Mouse (Mus musculus) kidney, embryonic 15.5 days (tissue): ENCODE results near the gene Prrc2b. TPM values are rescaled to one million over a fixed set of nuclear protein-coding genes. Genes with fewer than 3 reads are reported as not detected.

Experiments
- ATAC-seq: fragments of 200-750 bp; cut with Nextera tagmentation; replicated peaks from 2 replicates; pipeline ENCODE4 v1.8.0; 2017; ENCODE audit warnings: moderate TSS enrichment; ENCODE audit not compliant: low FRiP score
- H3K27ac ChIP-seq: fragments of 300-500 bp; sonication (generic); 2 replicates; pipeline ENCODE4 v1.5.1; 2015; ENCODE audit warnings: mild to moderate bottlenecking, inconsistent platforms
- H3K27me3 ChIP-seq: fragments of 300-500 bp; sonication (generic); 2 replicates; pipeline ENCODE4 v1.6.1; 2015; ENCODE audit warnings: inconsistent platforms
- H3K36me3 ChIP-seq: fragments of 300-500 bp; sonication (generic); 2 replicates; pipeline ENCODE4 v1.6.1; 2015; ENCODE audit warnings: inconsistent platforms
- H3K4me1 ChIP-seq: fragments of 300-500 bp; sonication (generic); 2 replicates; pipeline ENCODE4 v1.6.1; 2015; ENCODE audit warnings: inconsistent platforms
- H3K4me2 ChIP-seq: fragments of 300-500 bp; sonication (generic); 2 replicates; pipeline ENCODE4 v1.6.1; 2015; ENCODE audit warnings: moderate library complexity, mild to moderate bottlenecking, inconsistent platforms
- H3K4me3 ChIP-seq: fragments of 300-500 bp; sonication (generic); replicated peaks from 2 replicates; pipeline ENCODE4 v1.5.1; 2015; ENCODE audit warnings: mild to moderate bottlenecking, inconsistent platforms
- H3K9ac ChIP-seq: fragments of 300-500 bp; sonication (generic); 2 replicates; pipeline ENCODE4 v1.6.1; 2015; ENCODE audit warnings: mild to moderate bottlenecking, inconsistent platforms
- H3K9me3 ChIP-seq: fragments of 300-500 bp; sonication (generic); replicated peaks from 2 replicates; pipeline ENCODE4 v1.6.1; 2016; ENCODE audit warnings: inconsistent platforms
- WGBS: fragments of 180-500 bp; shearing (Covaris S2); methylation state at CpG from one replicate; pipeline ENCODE4 v1.1.7; 2015; ENCODE audit warnings: mixed read lengths; 5-methylcytosine and 5-hydroxymethylcytosine counted together
- polyA plus RNA-seq: library from polyadenylated mRNA; unstranded; fragments of >200 nt; fragmentation: Nextera tagmentation; extraction: Ambion mirVana; gene quantifications from 2 replicates; pipeline ENCODE4 v1.2.1, GENCODE M21; 2015

Gene Prrc2b
- polyA plus RNA-seq, 1 experiment from 2014 or later: 49.2 TPM

DNA sequence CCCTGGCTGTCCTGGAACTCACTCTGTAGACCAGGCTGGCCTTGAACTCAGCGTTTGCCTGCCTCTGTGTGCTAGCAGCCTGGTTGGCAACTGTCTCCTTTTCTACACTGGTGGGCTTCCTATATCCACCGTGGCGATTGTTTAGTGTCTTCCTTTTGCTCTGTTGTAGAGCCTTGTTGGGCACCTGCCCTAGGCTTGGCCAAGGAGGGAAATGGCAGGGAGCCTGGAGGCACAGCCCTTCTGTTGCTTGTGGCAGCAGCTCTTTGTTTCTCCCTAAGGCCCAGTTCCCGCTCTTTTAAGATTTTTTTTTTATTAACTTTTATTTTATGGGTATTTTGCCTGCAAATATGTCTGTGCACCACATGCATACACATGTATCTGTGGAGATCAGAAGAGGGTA is 49.2 kb downstream of the Prrc2b start:
- ATAC-seq: no peak
- H3K4me1 ChIP-seq: no peaks in the 10 kb centered on the region
- H3K4me2 ChIP-seq: no peak overlapping the region
- H3K27ac ChIP-seq: no peak overlapping the region
- H3K36me3 ChIP-seq: peaks cover 100% of the 10 kb centered on the region
- H3K4me3 ChIP-seq: no peak overlapping the region
- H3K9ac ChIP-seq: no peak overlapping the region
- no peaks in the 10 kb centered on the region for H3K27me3 ChIP-seq
- 94% methylated on average over 4 of the region's 4 CpGs for WGBS
- no peaks in the 10 kb centered on the region for H3K9me3 ChIP-seq

- H3K4me3 ChIP-seq: no peak overlapping the region
- H3K4me2 ChIP-seq: no peak overlapping the region
- H3K27ac ChIP-seq: no peak overlapping the region
- H3K4me1 ChIP-seq: no peaks in the 10 kb centered on the region
- no peaks in the 10 kb centered on the region for H3K27me3 ChIP-seq
- no peak for ATAC-seq
- no peaks in the 10 kb centered on the region for H3K9me3 ChIP-seq
- WGBS: 83% methylated on average over 11 of the region's 11 CpGs
- no peak overlapping the region for H3K9ac ChIP-seq
- H3K36me3 ChIP-seq: peaks cover 100% of the 10 kb centered on the region
These were observed 49.8 kb downstream of the Prrc2b start for GRCm38 (mm10) chr2:32200712-32201111.

DNA sequence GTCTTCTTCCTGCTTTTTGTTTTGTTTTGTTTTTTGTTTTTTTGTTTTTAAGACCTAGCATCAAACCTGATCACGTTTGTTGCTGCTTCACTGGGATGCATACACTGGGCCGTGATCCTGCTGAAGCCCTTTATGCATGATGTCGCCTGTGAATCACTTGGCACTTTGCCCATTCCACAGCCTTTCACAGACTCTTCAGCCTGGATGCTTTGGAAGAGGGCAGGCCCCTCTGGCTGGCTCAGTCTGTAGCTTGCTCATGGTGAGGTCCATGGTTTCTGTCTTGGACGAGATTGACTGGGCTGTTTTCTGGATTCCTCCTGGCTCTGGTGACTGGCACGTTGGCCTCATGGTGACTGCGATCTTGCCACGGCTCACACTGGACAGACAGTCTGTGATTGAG is 50.6 kb downstream of the Prrc2b start:
- no peaks in the 10 kb centered on the region for H3K9me3 ChIP-seq
- H3K4me3 ChIP-seq: no peak overlapping the region
- H3K4me1 ChIP-seq: no peaks in the 10 kb centered on the region
- H3K27ac ChIP-seq: no peak overlapping the region
- no peaks in the 10 kb centered on the region for H3K27me3 ChIP-seq
- no peak overlapping the region for H3K9ac ChIP-seq
- no peak overlapping the region for H3K4me2 ChIP-seq
- H3K36me3 ChIP-seq: peaks cover 100% of the 10 kb centered on the region
- ATAC-seq: no peak
- WGBS: 75% methylated on average over 7 of the region's 7 CpGs

- Histone ChIP-seq H3K4me2 (no peak overlapping the region), H3K9me3 (no peaks in the 10 kb centered on the region), H3K4me3 (no peak overlapping the region), H3K27me3 (no peaks in the 10 kb centered on the region), H3K36me3 (peaks cover 100% of the 10 kb centered on the region), H3K4me1 (no peaks in the 10 kb centered on the region), H3K27ac (no peak overlapping the region), H3K9ac (no peak overlapping the region)
- ATAC-seq: no peak
- 94% methylated on average over 13 of the region's 13 CpGs for WGBS
These were observed 53.0 kb downstream of the Prrc2b start for GRCm38 (mm10) chr2:32203853-32204252.

DNA sequence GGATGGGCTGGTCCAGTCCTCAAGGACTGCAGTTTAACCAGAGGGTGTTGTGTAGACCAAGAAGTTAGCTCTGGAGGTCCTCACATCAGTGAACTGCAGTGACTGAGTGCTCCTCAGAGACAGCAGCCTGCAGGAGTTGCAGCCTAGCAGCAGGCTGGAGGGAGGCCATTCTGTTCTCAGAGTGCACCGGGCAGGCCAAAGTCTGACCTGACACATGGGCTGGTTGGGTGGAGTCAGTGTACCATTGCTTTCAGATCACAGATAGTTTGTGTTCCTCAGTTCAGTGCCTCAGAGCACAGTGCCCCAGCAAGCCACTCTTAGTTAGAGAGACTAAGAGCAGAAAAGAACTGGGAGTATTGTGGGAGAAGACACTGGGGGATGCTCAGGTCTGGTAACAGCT is 56.8 kb downstream of the Prrc2b start:
- no peak for ATAC-seq
- no peak overlapping the region for H3K9ac ChIP-seq
- H3K4me2 ChIP-seq: no peak overlapping the region
- no peak overlapping the region for H3K4me3 ChIP-seq
- H3K9me3 ChIP-seq: no peaks in the 10 kb centered on the region
- no peak overlapping the region for H3K27ac ChIP-seq
- H3K4me1 ChIP-seq: no peaks in the 10 kb centered on the region
- peaks cover 100% of the 10 kb centered on the region for H3K36me3 ChIP-seq
- no peaks in the 10 kb centered on the region for H3K27me3 ChIP-seq
- 91% methylated on average over 1 of the region's 1 CpGs for WGBS

DNA sequence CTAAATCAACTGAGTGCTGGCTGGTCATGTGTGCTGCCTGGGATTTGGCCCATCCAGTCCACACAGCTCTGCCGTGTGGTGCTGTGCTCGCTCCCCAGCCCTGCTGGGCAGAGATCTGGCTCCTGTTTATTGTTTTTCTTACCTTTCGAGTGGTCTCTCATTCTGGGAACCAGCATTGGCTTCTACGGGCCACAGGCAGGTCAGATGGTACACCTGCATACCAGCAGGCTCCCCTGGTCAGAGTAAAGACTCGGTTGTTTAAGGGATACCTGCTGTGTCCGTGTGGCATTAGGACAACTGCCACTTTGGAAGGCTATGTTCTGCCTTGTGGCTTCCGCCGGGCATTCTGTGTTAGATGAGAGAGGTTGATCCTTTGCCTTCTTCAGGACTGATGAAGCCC is 60.8 kb downstream of the Prrc2b start:
- Histone ChIP-seq H3K36me3 (peaks cover 100% of the 10 kb centered on the region), H3K4me3 (no peak overlapping the region), H3K4me1 (no peaks in the 10 kb centered on the region), H3K9ac (no peak overlapping the region), H3K9me3 (no peaks in the 10 kb centered on the region), H3K27me3 (no peaks in the 10 kb centered on the region), H3K27ac (no peak overlapping the region), H3K4me2 (no peak overlapping the region)
- WGBS: 92% methylated on average over 8 of the region's 8 CpGs
- ATAC-seq: no peak

GRCm38 (mm10) chr2:32213000-32213399 is 62.1 kb downstream of the Prrc2b start:
- no peak for ATAC-seq
- Histone ChIP-seq H3K27me3 (no peaks in the 10 kb centered on the region), H3K4me2 (no peak overlapping the region), H3K9ac (no peak overlapping the region), H3K36me3 (peaks cover 100% of the 10 kb centered on the region), H3K9me3 (no peaks in the 10 kb centered on the region), H3K27ac (no peak overlapping the region), H3K4me3 (no peak overlapping the region), H3K4me1 (no peaks in the 10 kb centered on the region)
- 82% methylated on average over 10 of the region's 10 CpGs for WGBS

DNA sequence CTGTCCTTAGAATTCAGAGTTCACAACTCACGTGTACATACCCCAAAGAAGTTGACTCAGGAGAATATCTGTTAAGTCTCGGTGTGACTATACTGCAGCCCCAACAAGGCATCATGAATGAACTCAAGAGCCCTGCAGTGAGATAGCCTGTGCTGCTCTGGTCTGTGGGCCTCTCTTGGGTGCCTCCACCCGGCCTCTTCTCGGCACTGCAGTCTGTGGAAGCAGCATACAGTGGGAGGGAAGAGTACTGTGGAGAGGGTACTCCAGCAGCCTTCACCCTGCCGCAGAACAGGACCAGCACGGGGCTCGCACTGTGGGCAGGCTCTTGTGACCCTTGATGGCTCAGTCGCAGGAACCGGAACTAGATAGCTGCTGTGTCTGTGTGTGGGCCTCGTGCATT is 64.7 kb downstream of the Prrc2b start:
- H3K4me2 ChIP-seq: no peak overlapping the region
- no peak overlapping the region for H3K9ac ChIP-seq
- H3K27ac ChIP-seq: no peak overlapping the region
- WGBS: 94% methylated on average over 10 of the region's 10 CpGs
- H3K9me3 ChIP-seq: no peaks in the 10 kb centered on the region
- no peaks in the 10 kb centered on the region for H3K4me1 ChIP-seq
- no peak overlapping the region for H3K4me3 ChIP-seq
- peaks cover 100% of the 10 kb centered on the region for H3K36me3 ChIP-seq
- no peaks in the 10 kb centered on the region for H3K27me3 ChIP-seq
- ATAC-seq: no peak

GRCm38 (mm10) chr2:32216506-32216905 is 65.6 kb downstream of the Prrc2b start:
- Histone ChIP-seq H3K4me2 (no peak overlapping the region), H3K4me3 (no peak overlapping the region), H3K4me1 (no peaks in the 10 kb centered on the region), H3K9ac (no peak overlapping the region), H3K9me3 (no peaks in the 10 kb centered on the region), H3K27ac (no peak overlapping the region), H3K27me3 (no peaks in the 10 kb centered on the region), H3K36me3 (peaks cover 100% of the 10 kb centered on the region)
- 85% methylated on average over 10 of the region's 10 CpGs for WGBS
- no peak for ATAC-seq

DNA sequence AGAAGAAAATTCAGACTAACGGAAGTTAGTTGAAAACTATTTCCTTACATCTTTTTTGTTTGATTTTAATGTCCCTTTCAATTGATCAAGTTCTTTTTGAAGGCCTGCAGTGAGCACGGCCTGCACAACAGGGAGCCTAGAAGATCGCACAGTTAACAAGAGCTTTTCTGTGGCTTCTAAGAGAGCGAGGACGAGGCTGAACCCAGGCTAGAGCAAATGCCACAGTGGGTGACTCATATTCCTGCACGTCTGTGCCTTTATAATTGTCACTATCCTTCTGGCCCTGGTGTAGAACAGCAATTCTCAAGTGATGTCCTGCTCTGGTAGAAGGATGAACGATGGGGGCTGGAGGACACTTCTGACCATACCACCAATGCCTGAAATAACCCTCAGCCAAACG is 66.8 kb downstream of the Prrc2b start:
- 90% methylated on average over 8 of the region's 8 CpGs for WGBS
- Histone ChIP-seq H3K9me3 (no peaks in the 10 kb centered on the region), H3K4me3 (no peak overlapping the region), H3K27me3 (no peaks in the 10 kb centered on the region), H3K27ac (no peak overlapping the region), H3K4me2 (no peak overlapping the region), H3K9ac (no peak overlapping the region), H3K4me1 (no peaks in the 10 kb centered on the region), H3K36me3 (peaks cover 100% of the 10 kb centered on the region)
- no peak for ATAC-seq

GRCm38 (mm10) chr2:32218113-32218512 is 67.2 kb downstream of the Prrc2b start:
- Histone ChIP-seq H3K9me3 (no peaks in the 10 kb centered on the region), H3K4me1 (no peaks in the 10 kb centered on the region), H3K4me3 (no peak overlapping the region), H3K4me2 (no peak overlapping the region), H3K36me3 (peaks cover 100% of the 10 kb centered on the region), H3K9ac (no peak overlapping the region), H3K27ac (no peak overlapping the region), H3K27me3 (no peaks in the 10 kb centered on the region)
- WGBS: 88% methylated on average over 5 of the region's 5 CpGs
- ATAC-seq: no peak

- peaks cover 100% of the 10 kb centered on the region for H3K36me3 ChIP-seq
- no peaks in the 10 kb centered on the region for H3K9me3 ChIP-seq
- no peak overlapping the region for H3K27ac ChIP-seq
- H3K9ac ChIP-seq: no peak overlapping the region
- ATAC-seq: no peak
- 87% methylated on average over 11 of the region's 11 CpGs for WGBS
- H3K4me1 ChIP-seq: no peaks in the 10 kb centered on the region
- no peak overlapping the region for H3K4me3 ChIP-seq
- no peak overlapping the region for H3K4me2 ChIP-seq
- H3K27me3 ChIP-seq: no peaks in the 10 kb centered on the region
These were observed 67.9 kb downstream of the Prrc2b start for GRCm38 (mm10) chr2:32218541-32219334.

DNA sequence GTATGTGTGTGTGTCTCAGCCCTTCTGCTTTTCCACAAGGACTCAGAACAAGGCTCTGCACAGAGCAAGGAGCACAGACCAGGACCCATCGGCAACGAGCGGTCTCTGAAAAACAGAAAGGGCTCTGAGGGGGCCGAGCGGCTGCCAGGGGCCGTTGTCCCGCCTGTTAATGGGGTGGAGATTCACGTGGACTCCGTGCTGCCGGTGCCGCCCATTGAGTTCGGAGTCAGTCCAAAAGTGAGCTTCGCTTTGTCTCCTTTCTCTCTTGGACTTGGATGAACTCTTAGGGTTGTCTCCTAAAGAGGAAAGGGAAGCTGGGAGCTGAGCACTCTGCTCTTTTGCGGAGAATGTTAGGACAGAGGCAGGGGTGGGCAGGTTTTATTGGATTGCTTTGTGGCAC is 68.6 kb downstream of the Prrc2b start:
- Histone ChIP-seq H3K27me3 (no peaks in the 10 kb centered on the region), H3K9ac (no peak overlapping the region), H3K4me1 (no peaks in the 10 kb centered on the region), H3K4me3 (no peak overlapping the region), H3K36me3 (peaks cover 100% of the 10 kb centered on the region), H3K27ac (no peak overlapping the region), H3K9me3 (no peaks in the 10 kb centered on the region), H3K4me2 (no peak overlapping the region)
- 91% methylated on average over 14 of the region's 14 CpGs for WGBS
- no peak for ATAC-seq
